Mouse (Mus musculus) forebrain, embryonic 11.5 days (tissue): ENCODE measurements at regions not wholly inside any gene's neighbourhood (a gene's known extent, or its start where the extent isn't known, plus 50 kb on each side); places are given as distances from the start of the nearest gene placed in this dataset.

Experiments
- ATAC-seq: fragments of 200-750 bp; cut with Nextera tagmentation; replicated peaks from 2 replicates; pipeline ENCODE4 v1.8.0; 2017; ENCODE audit warnings: moderate TSS enrichment; ENCODE audit not compliant: low FRiP score
- DNase-seq: peaks from one replicate; pipeline ENCODE4 v3.0.0-alpha.2; 2017; ENCODE audit warnings: low spot score
- H3K27ac ChIP-seq: fragments of 300-500 bp; sonication (generic); 2 replicates; pipeline ENCODE4 v1.5.1; 2014; ENCODE audit warnings: low read depth, low read length
- H3K27me3 ChIP-seq: fragments of 300-500 bp; sonication (generic); 2 replicates; pipeline ENCODE4 v1.6.1; 2014; ENCODE audit warnings: mild to moderate bottlenecking, low read length, mixed read lengths; ENCODE audit not compliant: control insufficient read depth, insufficient read depth
- H3K36me3 ChIP-seq: fragments of 300-500 bp; sonication (generic); 2 replicates; pipeline ENCODE4 v1.6.1; 2014; ENCODE audit warnings: mild to moderate bottlenecking, low read length, moderate library complexity, mixed read lengths; ENCODE audit not compliant: control insufficient read depth, insufficient read depth
- H3K4me1 ChIP-seq: fragments of 300-500 bp; sonication (generic); replicated peaks from 2 replicates; pipeline ENCODE4 v1.6.1; 2014; ENCODE audit warnings: low read length, mixed read lengths; ENCODE audit not compliant: control insufficient read depth, insufficient read depth
- H3K4me2 ChIP-seq: fragments of 300-500 bp; sonication (generic); 2 replicates; pipeline ENCODE4 v1.6.1; 2014; ENCODE audit warnings: low read depth, mild to moderate bottlenecking, low read length, moderate library complexity, mixed read lengths; ENCODE audit not compliant: severe bottlenecking
- H3K4me3 ChIP-seq: fragments of 300-500 bp; sonication (generic); 2 replicates; pipeline ENCODE4 v1.5.1; 2014; ENCODE audit warnings: low read depth, low read length
- H3K9ac ChIP-seq: fragments of 300-500 bp; sonication (generic); 2 replicates; pipeline ENCODE4 v1.6.1; 2014; ENCODE audit warnings: low read length
- H3K9me3 ChIP-seq: fragments of 300-500 bp; sonication (generic); 2 replicates; pipeline ENCODE4 v1.6.1; 2016; ENCODE audit warnings: low read length, mixed read lengths; ENCODE audit not compliant: control insufficient read depth
- WGBS: fragments of 180-500 bp; shearing (Covaris S2); extraction: QIAGEN DNeasy Blood & Tissue Kit; methylation state at CpG from one replicate; pipeline ENCODE4 v1.1.7; 2014; 5-methylcytosine and 5-hydroxymethylcytosine counted together

- H3K4me3 ChIP-seq, result no peak overlapping the region
- no peak for DNase-seq
- H3K36me3 ChIP-seq, result no peaks in the 10 kb centered on the region
Measured at GRCm38 (mm10) chr4:73488297-73489049, 83.6 kb upstream of the Gm11487 start.

GRCm38 (mm10) chr4:73467982-73468565 is 63.2 kb upstream of the Gm11487 start:
- H3K36me3 ChIP-seq, result no peaks in the 10 kb centered on the region
- H3K9ac ChIP-seq, result no peak overlapping the region
- H3K4me1 ChIP-seq, result no peaks in the 10 kb centered on the region
- peak; percentile 60 for ATAC-seq
- no peaks in the 10 kb centered on the region for H3K9me3 ChIP-seq
- H3K27ac ChIP-seq, result no peak overlapping the region
- no peak for DNase-seq
- H3K4me2 ChIP-seq, result no peak overlapping the region
- H3K27me3 ChIP-seq, result no peaks in the 10 kb centered on the region
- 89% methylated on average over 1 of the region's 1 CpGs for WGBS
- H3K4me3 ChIP-seq, result no peak overlapping the region

More at GRCm38 (mm10) chr4:73488297-73489049, 83.6 kb upstream of the Gm11487 start:
- Histone ChIP-seq H3K27ac (no peak overlapping the region), H3K9ac (no peak overlapping the region), H3K4me2 (no peak overlapping the region), H3K9me3 (no peaks in the 10 kb centered on the region), H3K4me1 (no peaks in the 10 kb centered on the region), H3K27me3 (no peaks in the 10 kb centered on the region)
- WGBS, result 70% methylated on average over 4 of the region's 4 CpGs
- 0 out of 2 replicates have a peak, but pooled peaks have one; percentile 27 for ATAC-seq
